Mouse (Mus musculus): ENCODE results near the gene Tra2b. TPM values are rescaled to one million over a fixed set of nuclear protein-coding genes. Genes with fewer than 3 reads are reported as not detected.
A peak's percentile ranks its signal among the peaks of the same experiment; 100 is the strongest.

Gene Tra2b
- polyA plus RNA-seq, 1 experiment from 2014 or later = 464 TPM

GRCm38 (mm10) chr16:22286996-22287395 lies 21.2 kb upstream of the Tra2b start:
- Histone ChIP-seq H3K4me2 (replicated peaks; ENCODE audit: low read depth, low read length) (no peak overlapping the region), H3K9me3 (ENCODE audit: control insufficient read depth, low read length) (no peaks in the 10 kb centered on the region), H3K9ac (ENCODE audit: low read depth, low read length) (no peak overlapping the region), H3K27ac (ENCODE audit: low read depth, low read length) (no peak overlapping the region), H3K4me3 (ENCODE audit: low read depth, low read length) (no peak overlapping the region), H3K4me1 (replicated peaks; ENCODE audit: control insufficient read depth, insufficient read depth, low read length) (no peaks in the 10 kb centered on the region), H3K36me3 (ENCODE audit: control insufficient read depth, insufficient read depth, low read length) (no peaks in the 10 kb centered on the region), H3K27me3 (ENCODE audit: control insufficient read depth, insufficient read depth, low read length) (no peaks in the 10 kb centered on the region)
- DNase-seq (ENCODE audit: low spot score) (no peak), ATAC-seq (ENCODE audit: low FRiP score) (no peak)
- 77% methylated on average over 1 of the region's 1 CpGs for WGBS

GRCm38 (mm10) chr16:22276536-22276935 lies 10.7 kb upstream of the Tra2b start:
- H3K27me3 ChIP-seq (ENCODE audit: control insufficient read depth, insufficient read depth, low read length) = no peaks in the 10 kb centered on the region
- no peaks in the 10 kb centered on the region for H3K4me1 ChIP-seq (replicated peaks; ENCODE audit: control insufficient read depth, insufficient read depth, low read length)
- no peaks in the 10 kb centered on the region for H3K36me3 ChIP-seq (ENCODE audit: control insufficient read depth, insufficient read depth, low read length)
- H3K4me3 ChIP-seq (ENCODE audit: low read depth, low read length) = no peak overlapping the region
- DNase-seq (ENCODE audit: low spot score) = no peak
- H3K27ac ChIP-seq (ENCODE audit: low read depth, low read length) = no peak overlapping the region
- H3K9ac ChIP-seq (ENCODE audit: low read depth, low read length) = no peak overlapping the region
- no peak overlapping the region for H3K4me2 ChIP-seq (replicated peaks; ENCODE audit: low read depth, low read length)
- H3K9me3 ChIP-seq (ENCODE audit: control insufficient read depth, low read length) = no peaks in the 10 kb centered on the region
- no peak for ATAC-seq (ENCODE audit: low FRiP score)

- no peak overlapping the region for H3K4me3 ChIP-seq (ENCODE audit: low read depth, low read length)
- H3K27ac ChIP-seq (ENCODE audit: low read depth, low read length) = no peak overlapping the region
- 64% methylated on average over 2 of the region's 2 CpGs for WGBS
- no peaks in the 10 kb centered on the region for H3K9me3 ChIP-seq (ENCODE audit: control insufficient read depth, low read length)
- no peaks in the 10 kb centered on the region for H3K27me3 ChIP-seq (ENCODE audit: control insufficient read depth, insufficient read depth, low read length)
- H3K4me2 ChIP-seq (replicated peaks; ENCODE audit: low read depth, low read length) = no peak overlapping the region
- no peak overlapping the region for H3K9ac ChIP-seq (ENCODE audit: low read depth, low read length)
- no peaks in the 10 kb centered on the region for H3K36me3 ChIP-seq (ENCODE audit: control insufficient read depth, insufficient read depth, low read length)
- DNase-seq (ENCODE audit: low spot score) (no peak), ATAC-seq (ENCODE audit: low FRiP score) (no peak)
- H3K4me1 ChIP-seq (replicated peaks; ENCODE audit: control insufficient read depth, insufficient read depth, low read length) = no peaks in the 10 kb centered on the region
Observed at GRCm38 (mm10) chr16:22275142-22275541, 9.3 kb upstream of the Tra2b start.

- H3K4me3 ChIP-seq (ENCODE audit: low read depth, low read length) = no peak overlapping the region
- H3K9ac ChIP-seq (ENCODE audit: low read depth, low read length) = no peak overlapping the region
- H3K4me1 ChIP-seq (replicated peaks; ENCODE audit: control insufficient read depth, insufficient read depth, low read length) = no peaks in the 10 kb centered on the region
- DNase-seq (ENCODE audit: low spot score) = no peak
- WGBS = 66% methylated on average over 3 of the region's 3 CpGs
- H3K36me3 ChIP-seq (ENCODE audit: control insufficient read depth, insufficient read depth, low read length) = no peaks in the 10 kb centered on the region
- H3K27me3 ChIP-seq (ENCODE audit: control insufficient read depth, insufficient read depth, low read length) = no peaks in the 10 kb centered on the region
- no peak for ATAC-seq (ENCODE audit: low FRiP score)
- no peaks in the 10 kb centered on the region for H3K9me3 ChIP-seq (ENCODE audit: control insufficient read depth, low read length)
- no peak overlapping the region for H3K4me2 ChIP-seq (replicated peaks; ENCODE audit: low read depth, low read length)
- no peak overlapping the region for H3K27ac ChIP-seq (ENCODE audit: low read depth, low read length)
Observed at GRCm38 (mm10) chr16:22270491-22270890, 4.7 kb upstream of the Tra2b start.

GRCm38 (mm10) chr16:22266384-22266783 lies 579 bp upstream of the Tra2b start:
- Histone ChIP-seq H3K4me1 (replicated peaks; ENCODE audit: control insufficient read depth, insufficient read depth, low read length) (no peaks in the 10 kb centered on the region), H3K27ac (ENCODE audit: low read depth, low read length) (no peak overlapping the region; the same call in 1 of the 2 replicates), H3K4me2 (replicated peaks; ENCODE audit: low read depth, low read length) (peak overlapping the region; percentile 33), H3K9me3 (ENCODE audit: control insufficient read depth, low read length) (no peaks in the 10 kb centered on the region), H3K36me3 (ENCODE audit: control insufficient read depth, insufficient read depth, low read length) (no peaks in the 10 kb centered on the region), H3K27me3 (ENCODE audit: control insufficient read depth, insufficient read depth, low read length) (no peaks in the 10 kb centered on the region), H3K4me3 (ENCODE audit: low read depth, low read length) (peak overlapping the region; percentile 96), H3K9ac (ENCODE audit: low read depth, low read length) (peak overlapping the region; percentile 68)
- DNase-seq (ENCODE audit: low spot score) = peak; percentile 48
- ATAC-seq (ENCODE audit: low FRiP score) = peak; percentile 18
- WGBS = 46% methylated on average over 8 of the region's 8 CpGs

DNA sequence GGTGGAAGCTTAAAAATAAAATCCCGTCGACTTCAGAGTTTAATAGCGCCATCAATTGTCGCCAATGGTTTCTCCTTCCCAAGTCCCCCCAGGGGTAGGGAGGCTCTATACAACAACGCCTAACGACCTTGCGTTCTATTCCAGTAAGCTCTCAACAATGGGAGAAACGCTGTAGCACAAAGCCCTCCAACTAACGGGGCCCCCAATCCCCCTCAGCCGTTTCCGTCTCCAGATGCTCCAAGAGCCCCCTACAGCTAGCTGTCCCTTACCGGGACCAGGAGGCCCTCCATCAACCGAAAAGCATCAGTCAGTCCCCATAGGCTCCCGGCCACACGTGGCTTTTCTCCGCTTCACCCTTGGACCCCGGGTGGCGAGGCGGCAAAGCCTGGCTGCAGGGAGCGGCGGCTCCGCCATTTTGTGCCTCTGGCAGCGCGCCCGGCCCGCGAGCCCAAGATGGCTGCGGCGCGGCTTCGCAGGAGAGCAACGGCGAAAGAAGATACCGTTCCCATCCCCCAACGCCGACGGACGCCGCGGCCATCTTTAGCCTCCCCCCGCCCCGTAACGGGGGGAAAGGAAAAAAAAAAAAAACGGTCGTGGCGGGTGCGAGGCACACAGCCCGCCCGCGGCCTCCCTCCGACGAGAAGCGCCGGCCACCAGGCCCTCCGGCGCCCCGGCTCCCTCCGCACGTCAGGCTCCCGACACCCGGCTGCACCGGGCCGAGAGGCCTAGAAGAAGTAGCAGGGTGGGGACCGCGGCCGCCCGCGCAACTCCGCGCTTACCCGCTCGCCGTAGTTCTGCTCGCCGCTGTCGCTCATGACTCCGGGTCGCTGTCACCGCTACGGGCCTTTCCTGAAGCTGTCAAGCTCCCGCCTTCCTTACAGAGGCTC lies 600 bp downstream of the Tra2b start:
- peak overlapping the region; percentile 97 for H3K9ac ChIP-seq (ENCODE audit: low read depth, low read length)
- H3K36me3 ChIP-seq (ENCODE audit: control insufficient read depth, insufficient read depth, low read length) = no peaks in the 10 kb centered on the region
- H3K4me1 ChIP-seq (replicated peaks; ENCODE audit: control insufficient read depth, insufficient read depth, low read length) = 0 out of 2 replicates have a peak, but pooled peaks cover 2% of the 10 kb centered on the region
- peak overlapping the region; percentile 96 for H3K4me3 ChIP-seq (ENCODE audit: low read depth, low read length)
- H3K4me2 ChIP-seq (replicated peaks; ENCODE audit: low read depth, low read length) = peak overlapping the region; percentile 65
- peak overlapping the region; percentile 95 for H3K27ac ChIP-seq (ENCODE audit: low read depth, low read length)
- H3K27me3 ChIP-seq (ENCODE audit: control insufficient read depth, insufficient read depth, low read length) = no peaks in the 10 kb centered on the region
- ATAC-seq (ENCODE audit: low FRiP score) (peak; percentile 81), DNase-seq (ENCODE audit: low spot score) (peak; percentile 90)
- H3K9me3 ChIP-seq (ENCODE audit: control insufficient read depth, low read length) = no peaks in the 10 kb centered on the region
- under 1% methylated on average over 74 of the region's 81 CpGs for WGBS

GRCm38 (mm10) chr16:22264232-22264961 lies 1.4 kb downstream of the Tra2b start:
- H3K9ac ChIP-seq (ENCODE audit: low read depth, low read length) = peak overlapping the region; percentile 97
- H3K4me1 ChIP-seq (replicated peaks; ENCODE audit: control insufficient read depth, insufficient read depth, low read length) = 0 out of 2 replicates have a peak, but pooled peaks cover 2% of the 10 kb centered on the region
- H3K4me2 ChIP-seq (replicated peaks; ENCODE audit: low read depth, low read length) = peak overlapping the region; percentile 65
- peak overlapping the region; percentile 95 for H3K27ac ChIP-seq (ENCODE audit: low read depth, low read length)
- peak overlapping the region; percentile 96 for H3K4me3 ChIP-seq (ENCODE audit: low read depth, low read length)
- peak; percentile 4; the same call in 1 of the 2 replicates for ATAC-seq (ENCODE audit: low FRiP score)
- H3K27me3 ChIP-seq (ENCODE audit: control insufficient read depth, insufficient read depth, low read length) = no peaks in the 10 kb centered on the region
- H3K36me3 ChIP-seq (ENCODE audit: control insufficient read depth, insufficient read depth, low read length) = no peaks in the 10 kb centered on the region
- H3K9me3 ChIP-seq (ENCODE audit: control insufficient read depth, low read length) = no peaks in the 10 kb centered on the region
- DNase-seq (ENCODE audit: low spot score) = no peak
- WGBS = 2% methylated on average over 16 of the region's 16 CpGs

- Histone ChIP-seq H3K9me3 (ENCODE audit: control insufficient read depth, low read length) (no peaks in the 10 kb centered on the region), H3K27ac (ENCODE audit: low read depth, low read length) (no peak overlapping the region), H3K27me3 (ENCODE audit: control insufficient read depth, insufficient read depth, low read length) (no peaks in the 10 kb centered on the region), H3K36me3 (ENCODE audit: control insufficient read depth, insufficient read depth, low read length) (no peaks in the 10 kb centered on the region), H3K4me2 (replicated peaks; ENCODE audit: low read depth, low read length) (peak overlapping the region; percentile 65), H3K4me1 (replicated peaks; ENCODE audit: control insufficient read depth, insufficient read depth, low read length) (0 out of 2 replicates have a peak, but pooled peaks cover 2% of the 10 kb centered on the region), H3K4me3 (ENCODE audit: low read depth, low read length) (peak overlapping the region; percentile 96), H3K9ac (ENCODE audit: low read depth, low read length) (peak overlapping the region; percentile 7; the same call in 1 of the 2 replicates)
- ATAC-seq (ENCODE audit: low FRiP score) (no peak), DNase-seq (ENCODE audit: low spot score) (no peak)
Observed at GRCm38 (mm10) chr16:22263124-22263523, 2.7 kb downstream of the Tra2b start.

Measured in hindbrain, embryonic 11.5 days (tissue).